Mouse (Mus musculus) CH12.LX (cell line): ENCODE results near the gene Gm49392. TPM values are rescaled to one million over a fixed set of nuclear protein-coding genes. Genes with fewer than 3 reads are reported as not detected.
"Not testable (repeated sequence)": the region's sequence is repeated elsewhere in the genome, so short reads cannot be mapped to it uniquely, and the experiment has no call there.

Experiments used
- DNase-seq: peaks from one replicate; pipeline ENCODE4 v3.0.0-alpha.2; 2013; ENCODE audit errors: extremely low read depth
- H3K27ac ChIP-seq: 2 replicates; pipeline ENCODE4 v1.5.1; 2012; ENCODE audit warnings: low read depth, mild to moderate bottlenecking, control low read depth, moderate library complexity; ENCODE audit not compliant: insufficient read depth
- H3K27me3 ChIP-seq: replicated peaks from 2 replicates; pipeline ENCODE3; 2012; ENCODE audit warnings: inconsistent platforms
- H3K36me3 ChIP-seq, 2 experiments: replicated peaks in 1 of 2; 2 replicates each; pipeline versions ENCODE3 to v1.6.1; 2012; ENCODE audit warnings: inconsistent platforms in 1 of 2, low read length in 1 of 2, mild to moderate bottlenecking in 1 of 2, mixed read lengths in 1 of 2, moderate library complexity in 1 of 2; ENCODE audit not compliant: control insufficient read depth in 1 of 2, insufficient read depth in 1 of 2
- H3K4me1 ChIP-seq, 2 experiments: 2 replicates each; pipeline ENCODE4 v1.6.1; 2012; ENCODE audit warnings: inconsistent platforms in 1 of 2, moderate library complexity in 1 of 2; ENCODE audit not compliant: insufficient read depth in 2 of 2, control insufficient read depth in 1 of 2
- H3K4me2 ChIP-seq: 2 replicates; pipeline ENCODE4 v1.6.1; 2012; ENCODE audit warnings: low read depth, mild to moderate bottlenecking, control low read depth; ENCODE audit not compliant: poor library complexity, insufficient read depth, severe bottlenecking
- H3K4me3 ChIP-seq, 3 experiments: fragments of 150-350 bp in 1 of 3; sonication (generic) in 1 of 3; replicated peaks in 1 of 3; 2 replicates each; pipeline versions ENCODE3 to v1.5.1; 2011 to 2012; ENCODE audit warnings: low read depth in 2 of 3, low read length in 2 of 3, mild to moderate bottlenecking in 2 of 3, moderate library complexity in 2 of 3, control low read depth in 1 of 3, improper control_type of control experiment in 1 of 3, inconsistent platforms in 1 of 3, mixed read lengths in 1 of 3; ENCODE audit not compliant: poor library complexity in 1 of 3
- H3K79me2 ChIP-seq: replicated peaks from 2 replicates; pipeline ENCODE4 v1.6.1; 2012; ENCODE audit warnings: mild to moderate bottlenecking, moderate library complexity; ENCODE audit not compliant: control insufficient read depth, poor library complexity, insufficient read depth, severe bottlenecking; ENCODE audit errors: extremely low read depth
- H3K9ac ChIP-seq: 2 replicates; pipeline ENCODE4 v1.6.1; 2012; ENCODE audit warnings: low read depth, mild to moderate bottlenecking, control low read depth, moderate library complexity; ENCODE audit not compliant: insufficient read depth
- H3K9me3 ChIP-seq: replicated peaks from 2 replicates; pipeline ENCODE3; 2012; ENCODE audit warnings: low read length, inconsistent platforms, mixed read lengths
- CTCF ChIP-seq, 2 experiments: IDR thresholded peaks in 1 of 2; conservative IDR thresholded peaks in 1 of 2; 2 replicates each; pipeline ENCODE4 v1.5.1; 2011 to 2012; ENCODE audit warnings: low read depth in 2 of 2, low read length in 2 of 2, improper control_type of control experiment in 1 of 2, inconsistent platforms in 1 of 2, mild to moderate bottlenecking in 1 of 2, moderate library complexity in 1 of 2
- IRF4 ChIP-seq: IDR thresholded peaks from 2 replicates; pipeline ENCODE4 v1.6.1; 2014; ENCODE audit warnings: low read depth, mild to moderate bottlenecking, inconsistent platforms, low read length, improper control_type of control experiment
- JUN ChIP-seq: IDR thresholded peaks from 2 replicates; pipeline ENCODE4 v1.6.1; 2011; ENCODE audit warnings: low read depth, mild to moderate bottlenecking, low read length, improper control_type of control experiment, moderate library complexity; ENCODE audit not compliant: insufficient read depth
- JUND ChIP-seq: conservative IDR thresholded peaks from 2 replicates; pipeline ENCODE4 v1.6.1; 2011; ENCODE audit warnings: low read depth, low read length, improper control_type of control experiment
- MAFK ChIP-seq: IDR thresholded peaks from 2 replicates; pipeline ENCODE4 v1.6.1; 2011; ENCODE audit warnings: low read length, improper control_type of control experiment; ENCODE audit not compliant: insufficient replicate concordance
- MYC ChIP-seq: IDR thresholded peaks from 2 replicates; pipeline ENCODE4 v1.6.1; 2011; ENCODE audit warnings: low read depth, mild to moderate bottlenecking, improper control_type of control experiment, low read length
- PAX5 ChIP-seq: IDR thresholded peaks from 2 replicates; pipeline ENCODE4 v1.6.1; 2012; ENCODE audit warnings: low read length, inconsistent platforms, mixed read lengths
- POLR2AphosphoS2 ChIP-seq: IDR thresholded peaks from 2 replicates; pipeline ENCODE4 v1.6.1; 2011; ENCODE audit warnings: low read depth, low read length, improper control_type of control experiment
- RAD21 ChIP-seq: IDR thresholded peaks from 2 replicates; pipeline ENCODE4 v1.6.1; 2011; ENCODE audit warnings: low read depth, mild to moderate bottlenecking, low read length, improper control_type of control experiment, moderate library complexity
- dilution Hi-C: fragments of 300-500 bp; cut with MboI; formaldehyde crosslinking; loops from 2 replicates; pipeline ENCODE4 v1.14.3; 2020; ENCODE audit warnings: low sequenced_read_pairs; ENCODE audit not compliant: extremely low pct_unique_long_range_greater_than_20kb, extremely low pct_ligation_motif_present
- in situ Hi-C: fragments of 300-500 bp; cut with MboI; formaldehyde crosslinking; loops from 3 replicates; pipeline ENCODE4 v1.14.3; 2019; ENCODE audit warnings: low sequenced_read_pairs, low pct_ligation_motif_present, low pct_unique_long_range_greater_than_20kb, mixed read lengths
- polyA plus RNA-seq: library from polyadenylated mRNA; unstranded; fragments of >175 nt; gene quantifications from 2 replicates; pipeline ENCODE4 v1.2.1, GENCODE M21; 2012; ENCODE audit warnings: low read depth; ENCODE audit not compliant: insufficient read length
- total RNA-seq, 2 experiments: library from RNA; depleted of rRNA; stranded (reverse); fragments of 300-350 nt in 1 of 2; fragments of >200 nt in 1 of 2; gene quantifications; 2 replicates each; pipeline ENCODE4 v1.2.3; 2012 to 2014

Gene Gm49392
- total RNA-seq (2012; rRNA removed) (not detected in 2 replicates), total RNA-seq (2014; rRNA removed) (not detected in 2 replicates), polyA plus RNA-seq (not detected in 2 replicates)

- peaks cover 34% of the 10 kb centered on the region for H3K9me3 ChIP-seq
- dilution Hi-C loops, H3K4me1 ChIP-seq, H3K27me3 ChIP-seq, H3K36me3 ChIP-seq, H3K9ac ChIP-seq, H3K27ac ChIP-seq, H3K4me3 ChIP-seq, DNase-seq, H3K79me2 ChIP-seq, H3K4me2 ChIP-seq, in situ Hi-C loops: not testable (repeated sequence)
These were observed at the start of gene Gm49392 for GRCm38 (mm10) chr13:60896794-60897193. Gm49392 (minus strand) TSS chr13:60896894.

- H3K4me1 ChIP-seq, H3K79me2 ChIP-seq, H3K4me3 ChIP-seq, in situ Hi-C loops, H3K36me3 ChIP-seq, H3K9ac ChIP-seq, H3K27ac ChIP-seq, H3K4me2 ChIP-seq, dilution Hi-C loops, H3K27me3 ChIP-seq, DNase-seq: not testable (repeated sequence)
- peaks cover 33% of the 10 kb centered on the region for H3K9me3 ChIP-seq
These were observed 45.2 kb upstream of the Gm49392 start, which contains the start of gene Tpbpa for GRCm38 (mm10) chr13:60941884-60942283. Tpbpa (minus strand) TSS chr13:60941984.

GRCm38 (mm10) chr13:60936500-60936901, 39.8 kb upstream of the Gm49392 start, which contains the start of the genes Gm49391 and Ctla2a:
Gm49391 (minus strand) TSS chr13:60936571.
Ctla2a (minus strand) TSS chr13:60936625.
- TF ChIP-seq MYC: no peak
- no peak for TF ChIP-seq JUND
- TF ChIP-seq IRF4: no peak
- TF ChIP-seq RAD21: no peak
- no peak for TF ChIP-seq MAFK
- TF ChIP-seq PAX5: no peak
- TF ChIP-seq JUN: no peak
- TF ChIP-seq POLR2AphosphoS2: no peak
- no peak for TF ChIP-seq CTCF (conservative IDR thresholded peaks at IDR 0.05 in 1 of 2, IDR thresholded peaks at IDR 0.05 in 1 of 2; ENCODE audit: low read depth in 2 of 2, low read length in 2 of 2)
- TF ChIP-seq, all 38 proteins: peak for 0
- Histone ChIP-seq H3K36me3 (no peaks in the 10 kb centered on the region), H3K79me2 (no peaks in the 10 kb centered on the region), H3K9ac (no peak within 1 kb of the TSS), H3K9me3 (peaks cover 29% of the 10 kb centered on the region), H3K27ac (no peak within 1 kb of the TSS), H3K27me3 (no peaks in the 10 kb centered on the region), H3K4me1 (no peaks in the 10 kb centered on the region), H3K4me3 (no peak within 1 kb of the TSS), H3K4me2 (no peak within 1 kb of the TSS)
- dilution Hi-C loops (no loop called here), in situ Hi-C loops (no loop called here)
- no peak for DNase-seq

GRCm38 (mm10) chr13:60935490-60935889, 38.8 kb upstream of the Gm49392 start, which contains the start of gene Gm49393:
Gm49393 (minus strand) TSS chr13:60935590.
- DNase-seq, H3K4me2 ChIP-seq, H3K36me3 ChIP-seq, H3K79me2 ChIP-seq, H3K27me3 ChIP-seq, in situ Hi-C loops, H3K4me1 ChIP-seq, dilution Hi-C loops, H3K9ac ChIP-seq, H3K27ac ChIP-seq, H3K4me3 ChIP-seq: not testable (repeated sequence)
- peaks cover 29% of the 10 kb centered on the region for H3K9me3 ChIP-seq

GRCm38 (mm10) chr13:60904780-60905179, 8.1 kb upstream of the Gm49392 start, which contains the start of gene Tpbpb:
Tpbpb (minus strand) TSS chr13:60904880.
- H3K36me3 ChIP-seq, H3K9ac ChIP-seq, in situ Hi-C loops, dilution Hi-C loops, H3K4me1 ChIP-seq, H3K4me2 ChIP-seq, H3K27ac ChIP-seq, H3K4me3 ChIP-seq, DNase-seq, H3K27me3 ChIP-seq, H3K79me2 ChIP-seq: not testable (repeated sequence)
- H3K9me3 ChIP-seq: peaks cover 30% of the 10 kb centered on the region
